Mouse (Mus musculus) midbrain, embryonic 16.5 days (tissue): ENCODE results near the gene Vps39. TPM values are rescaled to one million over a fixed set of nuclear protein-coding genes. Genes with fewer than 3 reads are reported as not detected.

Experiments used
- polyA plus RNA-seq: library from polyadenylated mRNA; unstranded; fragments of >200 nt; fragmentation: Nextera tagmentation; extraction: Ambion mirVana; gene quantifications from 2 replicates; pipeline ENCODE4 v1.2.1, GENCODE M21; 2015

The Vps39 gene
- polyA plus RNA-seq, 1 experiment from 2014 or later, result 48.9 TPM

Other genes starting within 250 kb of the Vps39 start
- gene Ehd4, start 198.5 kb downstream of the Vps39 start, polyA plus RNA-seq, result 11.5 and 12.0 TPM in 2 replicates
- gene Pla2g4e, start 107.8 kb downstream of the Vps39 start, polyA plus RNA-seq, result 5.7 and 6.7 TPM in 2 replicates
- 0.08 TPM in 1 of 2 replicates, not detected in the other for gene Pla2g4d, start 63.9 kb downstream of the Vps39 start, polyA plus RNA-seq
- not detected in 2 replicates for gene Pla2g4f, start 39.0 kb downstream of the Vps39 start, polyA plus RNA-seq
- 8.6 and 9.8 TPM in 2 replicates for gene Ganc, start 50.8 kb upstream of the Vps39 start, polyA plus RNA-seq
- gene Tmem87a, start 51.0 kb upstream of the Vps39 start, polyA plus RNA-seq, result 5.6 and 6.8 TPM in 2 replicates
- gene Capn3, start 102.9 kb upstream of the Vps39 start, polyA plus RNA-seq, result 0.53 and 1.1 TPM in 2 replicates
- 33.6 and 33.7 TPM in 2 replicates for gene Zfp106, start 210.7 kb upstream of the Vps39 start, polyA plus RNA-seq
- gene Snap23, start 214.5 kb upstream of the Vps39 start, polyA plus RNA-seq, result 15.0 and 17.2 TPM in 2 replicates